Mouse (Mus musculus) G1E (cell line): ENCODE data around the gene Sema3b.

Experiments used
- CTCF ChIP-seq: IDR thresholded peaks from 2 replicates; pipeline ENCODE4 v1.5.1; 2012; ENCODE audit warnings: low read depth, low read length, inconsistent platforms, mixed read lengths
- GATA1 ChIP-seq: IDR thresholded peaks from 2 replicates; pipeline ENCODE4 v1.6.1; 2012; ENCODE audit warnings: borderline replicate concordance, low read length, inconsistent platforms, mixed read lengths
- GATA2 ChIP-seq: IDR thresholded peaks from 2 replicates; pipeline ENCODE4 v1.6.1; 2012; ENCODE audit warnings: low read depth, low read length, inconsistent platforms, borderline replicate concordance
- POLR2AphosphoS5 ChIP-seq: IDR thresholded peaks from 2 replicates; pipeline ENCODE4 v1.6.1; 2012; ENCODE audit warnings: low read depth, low read length, inconsistent platforms; ENCODE audit not compliant: insufficient replicate concordance

DNA sequence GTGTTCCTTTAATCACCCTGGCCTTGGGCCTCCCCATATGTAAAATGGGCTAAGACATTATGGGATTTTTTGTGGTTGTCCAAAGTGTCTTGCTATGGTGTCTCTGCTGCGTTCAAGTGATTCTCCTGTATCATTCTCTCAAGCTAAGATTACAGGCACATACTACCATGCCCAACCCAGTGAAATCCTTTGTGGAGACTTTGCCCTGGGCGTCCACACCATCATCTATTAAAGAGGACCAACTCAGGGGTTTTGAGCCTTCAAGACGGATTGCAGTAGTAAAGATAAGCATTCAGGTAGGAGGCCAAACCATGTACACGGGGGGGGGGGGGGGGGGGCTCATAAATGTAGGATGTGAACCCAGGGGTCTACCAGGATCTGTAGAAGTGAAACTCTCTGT, 45.6 kb upstream of the Sema3b start:
- TF ChIP-seq CTCF (no peak), GATA1 (no peak), POLR2AphosphoS5 (no peak), GATA2 (no peak)
